Mouse (Mus musculus) frontal cortex, postnatal 36 days (tissue): ENCODE data around the gene Ahdc1.
"Not testable (repeated sequence)": the region's sequence is repeated elsewhere in the genome, so short reads cannot be mapped to it uniquely, and the experiment has no call there.

Source experiments
- DNase-seq, 2 experiments: peaks; one replicate each; pipeline ENCODE4 v3.0.0; 2022; ENCODE audit warnings: low spot score in 2 of 2

The Ahdc1 gene

DNA sequence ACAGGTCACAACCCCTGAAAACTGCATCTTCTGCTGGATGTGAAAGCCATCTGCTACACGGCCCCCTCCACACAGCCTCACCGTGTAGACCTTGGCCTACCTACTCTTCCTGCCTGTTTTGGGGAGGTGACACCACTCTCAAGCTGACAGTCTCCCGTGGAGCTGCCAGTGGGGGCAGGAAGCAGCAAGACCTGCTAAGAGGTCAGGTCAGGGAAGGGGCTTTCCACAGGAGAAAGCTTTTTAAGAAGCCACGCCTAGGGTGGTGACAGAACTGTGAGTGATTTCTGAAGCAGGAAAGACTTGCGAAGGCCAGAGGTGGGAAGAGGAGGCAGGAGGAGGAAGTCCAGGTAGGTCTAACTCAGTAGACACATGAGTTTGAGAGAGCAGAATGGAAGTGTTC lies 67.9 kb downstream of the Ahdc1 start:
- DNase-seq = no peak

DNA sequence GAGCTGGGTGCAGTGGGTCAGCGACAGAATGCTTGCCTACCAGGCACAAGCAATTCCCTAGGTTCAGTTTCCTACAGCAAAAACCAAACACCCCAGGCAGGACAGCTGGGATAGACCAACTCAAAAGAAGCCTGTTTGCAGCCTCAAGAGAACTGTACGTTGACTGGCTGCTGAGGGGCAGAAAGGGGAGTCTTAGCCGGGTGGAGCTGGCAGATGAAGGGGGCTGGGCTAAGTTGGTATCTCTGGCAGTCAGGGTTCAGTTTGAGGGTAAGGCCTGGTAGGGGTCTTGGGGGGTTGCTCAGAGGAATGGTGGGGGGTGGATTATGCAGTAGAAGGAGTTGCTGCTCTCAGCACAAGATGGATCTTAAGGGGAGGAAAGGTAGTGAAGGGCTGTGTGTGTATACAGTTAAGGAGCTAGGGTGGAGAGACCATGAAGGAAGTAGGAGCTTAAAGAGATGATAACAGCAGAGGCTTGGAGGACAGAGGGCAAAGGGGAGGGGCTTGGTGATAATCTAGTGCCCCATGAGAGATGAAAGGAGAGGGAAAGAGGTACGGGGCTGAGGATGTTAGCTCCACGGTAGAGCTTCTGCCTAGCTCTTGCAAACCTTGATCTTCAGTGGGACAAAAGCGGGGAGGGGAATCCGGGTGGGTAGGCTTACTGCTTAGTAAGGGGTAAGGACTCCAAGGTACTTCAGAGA lies 68.5 kb downstream of the Ahdc1 start:
- DNase-seq = no peak

- no peak for DNase-seq
Measured at GRCm38 (mm10) chr4:133080862-133081261, 69.8 kb downstream of the Ahdc1 start.

- no peak for DNase-seq
Measured at GRCm38 (mm10) chr4:133082216-133082773, 71.2 kb downstream of the Ahdc1 start.

GRCm38 (mm10) chr4:133083991-133084861 lies 73.2 kb downstream of the Ahdc1 start:
- peak; percentile 40 to 45 for DNase-seq

GRCm38 (mm10) chr4:133085011-133085782 lies 74.1 kb downstream of the Ahdc1 start:
- peak; percentile 52 to 74 for DNase-seq

- DNase-seq = no peak
Measured at GRCm38 (mm10) chr4:133085783-133086342, 74.8 kb downstream of the Ahdc1 start.

- no peak for DNase-seq
Measured at GRCm38 (mm10) chr4:133087177-133087714, 76.2 kb downstream of the Ahdc1 start.

DNA sequence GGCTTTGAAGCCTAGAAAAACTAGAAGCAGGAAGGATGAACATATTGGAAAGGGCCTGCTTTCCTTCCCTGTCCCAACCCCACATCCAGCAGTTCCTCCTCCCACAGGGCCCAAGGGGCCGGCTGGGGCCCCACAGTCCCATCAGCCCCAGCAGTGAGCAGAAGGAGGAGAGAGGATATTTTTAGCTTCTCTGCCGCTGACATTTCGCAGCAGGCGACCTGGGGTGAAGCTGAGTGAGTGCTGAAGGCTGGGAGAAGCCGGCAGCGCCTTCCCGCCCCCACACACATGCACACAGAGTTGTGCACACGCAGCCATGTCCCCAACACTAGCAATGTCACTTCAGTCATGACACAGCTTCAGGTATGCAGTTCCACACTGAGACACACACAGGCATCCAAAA lies 76.8 kb downstream of the Ahdc1 start:
- DNase-seq = no peak

DNA sequence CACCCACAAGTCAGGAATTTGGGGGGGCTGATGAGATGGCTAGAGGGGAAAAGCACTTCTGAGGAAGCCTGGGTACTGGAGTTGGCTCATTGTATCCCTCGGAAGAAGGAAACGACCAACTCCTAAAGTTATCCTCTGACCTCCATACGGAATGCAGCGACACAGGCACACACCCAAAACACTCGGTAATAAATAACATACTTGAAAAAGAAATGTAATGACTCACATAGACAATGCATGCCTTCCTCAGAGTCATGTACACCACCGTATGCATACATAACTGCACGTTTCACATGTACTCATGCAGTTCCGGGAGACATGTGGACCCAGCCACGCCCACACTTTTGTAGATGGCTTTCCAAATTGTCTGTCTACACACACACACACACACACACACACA lies 78.3 kb downstream of the Ahdc1 start:
- no peak for DNase-seq

DNA sequence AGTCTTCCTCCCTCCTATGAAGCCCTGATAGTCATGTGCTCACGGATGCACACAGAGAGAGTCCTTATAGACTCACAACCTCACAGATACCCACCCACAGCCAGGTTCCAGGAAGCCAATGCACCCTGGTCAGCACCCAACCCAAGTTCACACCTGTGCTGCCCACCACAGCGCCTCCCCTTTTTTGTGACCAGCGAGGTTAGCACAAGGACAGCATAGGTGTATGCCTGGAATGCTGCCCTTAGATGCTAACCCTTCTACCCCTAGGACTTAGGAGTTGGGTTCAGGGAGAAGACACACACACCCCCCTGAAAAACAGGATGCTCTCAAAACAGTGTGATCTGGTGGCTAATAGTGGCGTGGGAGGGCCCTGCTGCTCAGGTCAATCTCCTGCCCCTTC lies 78.7 kb downstream of the Ahdc1 start:
- DNase-seq = no peak

GRCm38 (mm10) chr4:133090276-133090719 lies 79.2 kb downstream of the Ahdc1 start:
- DNase-seq = no peak

GRCm38 (mm10) chr4:133090720-133091458 lies 79.8 kb downstream of the Ahdc1 start:
- no peak for DNase-seq

DNA sequence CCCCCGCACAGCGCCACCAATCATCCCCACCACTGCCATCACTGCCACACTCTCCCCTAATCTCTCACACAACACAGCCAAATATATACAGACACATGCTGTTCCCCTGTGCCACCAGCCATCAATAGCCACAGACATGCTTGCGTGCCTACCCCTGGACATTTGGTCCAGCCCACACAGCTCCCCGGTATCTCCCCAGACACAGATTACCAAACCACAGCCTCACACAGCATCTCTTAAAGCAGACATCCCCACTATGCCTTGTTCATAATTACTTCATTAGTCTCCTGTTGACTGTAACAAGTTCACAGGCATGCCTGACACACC lies 80.4 kb downstream of the Ahdc1 start:
- DNase-seq = no peak

DNA sequence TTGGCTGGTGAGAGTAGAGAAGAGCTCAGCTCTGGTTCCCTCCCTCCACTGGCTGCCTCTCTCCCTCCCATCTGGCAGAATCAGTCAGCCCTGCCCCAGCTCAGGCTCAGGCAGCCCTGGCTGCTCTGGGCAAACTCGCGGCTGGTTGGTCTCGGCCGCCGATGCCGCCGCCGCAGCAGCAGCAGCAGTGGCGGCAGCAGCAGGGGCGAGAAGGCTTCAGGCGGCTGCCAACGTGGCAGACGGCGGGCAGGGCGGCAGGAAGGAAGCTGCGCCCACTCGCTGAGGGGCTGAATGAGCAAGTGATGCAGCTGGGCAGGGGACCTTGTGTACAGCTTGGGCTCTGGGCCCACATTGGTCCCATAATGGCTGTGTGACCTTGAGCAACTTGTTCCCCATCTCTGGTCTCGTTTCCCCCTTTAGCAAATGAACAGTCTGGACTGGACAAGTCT lies 81.4 kb downstream of the Ahdc1 start:
- DNase-seq = peak in 1 of 2 experiments; percentile 54

- DNase-seq = no peak
Measured at GRCm38 (mm10) chr4:133093056-133093455, 82.0 kb downstream of the Ahdc1 start.

DNA sequence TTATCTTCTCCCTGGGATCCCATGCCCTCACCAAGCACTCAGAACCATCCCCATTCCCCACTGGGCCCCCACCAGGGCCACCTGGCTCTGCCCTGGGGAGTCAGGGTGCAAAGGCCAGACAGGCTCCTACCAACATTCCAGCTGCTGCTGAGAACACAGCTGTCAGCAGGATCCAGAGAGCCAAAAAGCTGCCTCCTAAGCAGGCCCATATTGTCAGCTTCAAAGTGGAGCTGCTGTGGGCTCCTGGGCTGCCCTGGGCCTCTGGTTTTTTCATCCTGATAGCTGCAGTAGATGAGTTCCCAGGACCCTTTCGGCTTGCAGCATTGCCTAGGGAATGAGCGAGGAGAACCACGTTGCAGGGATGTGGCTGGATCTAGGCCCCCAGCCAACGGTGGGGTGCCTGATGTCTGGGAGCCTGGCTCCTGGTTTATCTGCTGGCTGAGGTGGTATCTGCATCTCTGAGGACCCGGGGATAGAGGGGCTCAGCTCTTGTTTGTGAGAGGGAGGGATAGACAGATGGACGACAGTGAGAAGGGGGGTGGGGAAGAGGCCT lies 82.5 kb downstream of the Ahdc1 start:
- DNase-seq = no peak

DNA sequence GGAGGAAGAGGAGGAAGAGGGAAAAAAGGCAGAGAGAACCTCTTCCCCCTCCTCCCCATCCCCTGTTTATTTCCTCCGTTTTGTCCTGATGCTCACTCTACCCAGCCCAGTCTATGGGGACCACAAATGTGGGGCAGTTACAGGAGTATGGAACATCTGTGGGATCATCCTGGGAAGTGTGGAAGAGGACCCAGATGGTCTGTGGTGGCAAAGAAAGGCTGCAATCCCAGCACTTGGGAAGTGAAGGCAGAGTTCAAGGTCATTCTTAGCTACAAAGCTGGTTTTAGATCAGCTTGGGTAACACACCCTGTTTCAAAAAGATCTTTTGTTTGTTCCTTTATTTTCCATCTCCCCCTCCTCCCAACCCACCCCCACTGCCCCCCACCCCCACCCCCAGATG lies 83.2 kb downstream of the Ahdc1 start:
- no peak for DNase-seq

DNA sequence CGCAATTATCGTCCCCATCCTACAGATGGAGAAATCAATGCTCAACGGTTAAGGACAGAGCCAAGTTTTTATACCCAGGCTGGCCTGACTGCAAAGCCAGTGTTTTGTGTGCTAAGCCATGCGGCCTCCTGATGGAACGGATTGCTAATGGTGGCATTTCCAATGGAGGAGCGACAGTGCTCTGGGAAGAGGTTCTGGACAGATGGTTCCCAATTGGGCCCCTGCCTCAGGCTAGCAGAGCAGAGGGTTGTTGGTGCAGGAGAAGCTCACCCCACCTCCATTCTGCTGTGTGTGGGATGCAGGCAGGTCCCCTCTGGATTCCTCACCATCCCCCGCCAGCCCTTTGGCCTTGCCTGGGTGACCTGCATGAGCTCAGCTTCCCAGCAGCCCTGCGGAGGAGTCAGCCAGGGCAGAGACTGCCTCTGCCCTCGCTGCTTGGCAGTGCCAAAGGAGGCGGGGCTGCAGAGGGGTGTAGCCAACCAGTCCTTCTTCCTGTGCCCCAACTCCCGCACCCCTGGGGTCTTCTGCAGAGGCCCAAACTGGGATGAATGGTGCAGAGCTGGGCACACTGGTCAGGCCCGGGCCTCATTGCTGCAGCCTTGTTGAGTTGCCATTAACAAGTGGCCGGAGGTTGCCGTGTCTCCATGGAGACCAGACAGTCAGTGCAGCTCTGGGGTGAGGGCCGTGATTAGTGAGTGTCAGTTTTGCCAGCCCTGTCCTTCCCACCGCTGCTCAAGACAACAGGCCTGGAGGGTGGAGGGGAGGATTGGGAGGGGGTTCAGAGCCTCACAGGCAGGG lies 84.1 kb downstream of the Ahdc1 start:
- DNase-seq = peak in 1 of 2 experiments; percentile 45

GRCm38 (mm10) chr4:133095734-133096065 lies 84.6 kb downstream of the Ahdc1 start:
- not testable (repeated sequence) for DNase-seq
